Mouse (Mus musculus): Measurements from ENCODE around the gene Ubp1. TPM values are rescaled to one million over a fixed set of nuclear protein-coding genes. Genes with fewer than 3 reads are reported as not detected.
A peak's percentile ranks its signal among the peaks of the same experiment; 100 is the strongest.

The Ubp1 gene
- polyA plus RNA-seq, 2 experiments, result 46.0 to 72.6 TPM

GRCm38 (mm10) chr9:114026261-114026934, 95.7 kb downstream of the Ubp1 start:
- no peak for TF ChIP-seq CTCF (IDR thresholded peaks at IDR 0.05; ENCODE audit: low read depth)
- no peak for TF ChIP-seq EP300 (IDR thresholded peaks at IDR 0.05; ENCODE audit: low read depth)
- WGBS (ENCODE audit: insufficient replicate concordance), result under 1% methylated on average over 52 of the region's 52 CpGs
- DNase-seq (ENCODE audit: low read depth in 3 of 3, low spot score in 3 of 3), result peak; percentile 59 to 69 (median 64)
- Histone ChIP-seq H3K27ac (no peak overlapping the region), H3K9ac (replicated peaks) (no peak overlapping the region; the same call in 1 of the 2 replicates), H3K4me3 (ENCODE audit: insufficient read depth in 1 of 2, low read depth in 2 of 2, low read length in 2 of 2) (peak overlapping the region; percentile 53 to 65), H3K36me3 (replicated peaks; ENCODE audit: control insufficient read depth, insufficient read depth, low read depth) (no peaks in the 10 kb centered on the region), H3K27me3 (ENCODE audit: control insufficient read depth, insufficient read depth, low read length) (peaks cover 15% of the 10 kb centered on the region), H3K4me1 (replicated peaks; ENCODE audit: control insufficient read depth in 2 of 2, insufficient read depth in 2 of 2, low read length in 1 of 2) (peaks cover 0 to 6% of the 10 kb centered on the region in 2 experiments; a peak in 1 of 4 replicates), H3K9me3 (ENCODE audit: control insufficient read depth, low read length) (no peaks in the 10 kb centered on the region), H3K4me2 (ENCODE audit: low read depth) (peak overlapping the region; percentile 73)
- ATAC-seq (ENCODE audit: insufficient read depth), result peak; percentile 89

Other genes with a start within 250 kb of the Ubp1 start
- gene Pdcd6ip, start 222.7 kb upstream of the Ubp1 start, polyA plus RNA-seq (2012; rRNA removed), result 16.4 and 23.4 TPM in 2 replicates
- gene Pdcd6ip, start 222.7 kb upstream of the Ubp1 start, polyA plus RNA-seq (2014; fragmentation: Nextera tagmentation; extraction: Ambion mirVana), result 29.4 and 35.3 TPM in 2 replicates
- gene Clasp2, start 189.5 kb upstream of the Ubp1 start, polyA plus RNA-seq (2012; rRNA removed), result 3.1 and 4.7 TPM in 2 replicates
- gene Clasp2, start 189.5 kb upstream of the Ubp1 start, polyA plus RNA-seq (2014; fragmentation: Nextera tagmentation; extraction: Ambion mirVana), result 8.8 and 11.6 TPM in 2 replicates
- gene Fbxl2, start 115.3 kb downstream of the Ubp1 start, polyA plus RNA-seq (2012; rRNA removed), result 0.57 and 0.75 TPM in 2 replicates
- 0.80 and 0.88 TPM in 2 replicates for gene Fbxl2, start 115.3 kb downstream of the Ubp1 start, polyA plus RNA-seq (2014; fragmentation: Nextera tagmentation; extraction: Ambion mirVana)
- 0.01 TPM in 2 replicates for gene Susd5, start 126.2 kb downstream of the Ubp1 start, polyA plus RNA-seq (2012; rRNA removed)
- not detected in 2 replicates for gene Susd5, start 126.2 kb downstream of the Ubp1 start, polyA plus RNA-seq (2014; fragmentation: Nextera tagmentation; extraction: Ambion mirVana)

Data from liver, embryonic 14.5 days (tissue).